Mouse (Mus musculus): ENCODE data around the gene Incenp.
"Not testable (repeated sequence)": the region's sequence is repeated elsewhere in the genome, so short reads cannot be mapped to it uniquely, and the experiment has no call there.

- not testable (repeated sequence) for TF ChIP-seq CTCF (IDR thresholded peaks at IDR 0.05; ENCODE audit: low read depth); EP300 (optimal IDR thresholded peaks at IDR 0.05)
These were observed 31.8 kb upstream of the Incenp start for GRCm38 (mm10) chr19:9931167-9931607.
